Mouse (Mus musculus) lung, embryonic 16.5 days (tissue): ENCODE data around the gene T. TPM values are rescaled to one million over a fixed set of nuclear protein-coding genes. Genes with fewer than 3 reads are reported as not detected.
A peak's percentile ranks its signal among the peaks of the same experiment; 100 is the strongest.
"Not testable (repeated sequence)": the region's sequence is repeated elsewhere in the genome, so short reads cannot be mapped to it uniquely, and the experiment has no call there.

Experiments
- ATAC-seq: fragments of 200-750 bp; cut with Nextera tagmentation; 2 replicates; pipeline ENCODE4 v1.8.0; 2017; ENCODE audit warnings: low read depth, mild to moderate bottlenecking, moderate library complexity
- H3K27ac ChIP-seq: fragments of 300-500 bp; sonication (generic); 2 replicates; pipeline ENCODE4 v1.5.1; 2014; ENCODE audit warnings: mild to moderate bottlenecking, control low read depth, low read length
- H3K27me3 ChIP-seq: fragments of 300-500 bp; sonication (generic); 2 replicates; pipeline ENCODE4 v1.6.1; 2014; ENCODE audit warnings: low read depth, low read length, mixed read lengths; ENCODE audit not compliant: control insufficient read depth, insufficient read depth
- H3K36me3 ChIP-seq: fragments of 300-500 bp; sonication (generic); 2 replicates; pipeline ENCODE4 v1.6.1; 2014; ENCODE audit warnings: low read length; ENCODE audit not compliant: control insufficient read depth, insufficient read depth
- H3K4me1 ChIP-seq: fragments of 300-500 bp; sonication (generic); replicated peaks from 2 replicates; pipeline ENCODE4 v1.6.1; 2014; ENCODE audit warnings: low read length, mixed read lengths; ENCODE audit not compliant: control insufficient read depth, insufficient read depth
- H3K4me2 ChIP-seq: fragments of 300-500 bp; sonication (generic); 2 replicates; pipeline ENCODE4 v1.6.1; 2014; ENCODE audit warnings: low read depth, low read length, control low read depth
- H3K4me3 ChIP-seq: fragments of 300-500 bp; sonication (generic); 2 replicates; pipeline ENCODE4 v1.5.1; 2014; ENCODE audit warnings: mild to moderate bottlenecking, low read length, control low read depth
- H3K9ac ChIP-seq: fragments of 300-500 bp; sonication (generic); 2 replicates; pipeline ENCODE4 v1.6.1; 2014; ENCODE audit warnings: low read length, control low read depth
- H3K9me3 ChIP-seq: fragments of 300-500 bp; sonication (generic); 2 replicates; pipeline ENCODE4 v1.6.1; 2016; ENCODE audit warnings: low read length; ENCODE audit not compliant: control insufficient read depth
- WGBS: fragments of 180-500 bp; shearing (Covaris S2); extraction: QIAGEN DNeasy Blood & Tissue Kit; methylation state at CpG from one replicate; pipeline ENCODE4 v1.1.7; 2014; 5-methylcytosine and 5-hydroxymethylcytosine counted together
- polyA plus RNA-seq: library from polyadenylated mRNA; unstranded; fragments of >200 nt; fragmentation: Nextera tagmentation; extraction: Ambion mirVana; gene quantifications from 2 replicates; pipeline ENCODE4 v1.2.1, GENCODE M21; 2015

Gene T
- polyA plus RNA-seq, 1 experiment from 2014 or later, result 0.13 TPM

DNA sequence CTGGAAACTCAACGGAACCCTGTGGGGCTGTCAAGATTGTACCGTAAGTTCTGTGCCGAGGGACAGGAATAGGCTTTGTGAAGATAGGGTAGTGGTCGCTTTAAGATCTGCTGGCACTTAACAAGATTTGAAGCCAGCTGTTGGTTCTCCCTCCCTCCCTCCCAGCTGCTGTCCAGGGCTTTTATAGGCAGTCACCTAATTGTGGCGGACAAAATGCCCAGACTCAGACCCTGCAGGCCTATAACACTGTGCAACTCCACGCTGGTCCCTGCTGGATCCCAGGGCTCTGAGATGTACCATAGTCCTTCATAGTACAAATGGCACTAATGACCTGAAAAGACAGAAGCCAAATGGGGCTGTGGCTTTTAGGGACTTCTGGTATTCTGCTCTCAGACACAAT is 27.9 kb upstream of the T start:
- no peak overlapping the region for H3K4me3 ChIP-seq
- 53% methylated on average over 6 of the region's 6 CpGs for WGBS

DNA sequence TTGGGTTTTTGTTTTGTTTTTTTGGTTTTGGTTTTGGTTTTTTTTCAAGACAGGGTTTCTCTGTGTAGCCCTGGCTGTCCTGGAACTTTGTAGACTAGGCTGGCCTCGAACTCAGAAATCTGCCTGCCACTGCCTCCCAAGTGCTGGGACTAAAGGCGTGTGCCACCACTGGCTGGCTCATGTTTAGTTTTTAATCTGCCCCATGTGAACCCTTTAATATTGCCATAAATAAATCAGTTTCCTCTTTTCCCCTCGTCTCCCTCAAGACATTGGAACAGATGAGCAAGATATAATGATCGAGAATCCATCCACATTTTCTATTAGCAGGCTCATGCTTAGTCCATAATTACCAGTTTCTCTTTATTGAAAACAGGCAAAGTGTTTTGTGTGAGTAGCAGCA is 26.2 kb upstream of the T start:
- not testable (repeated sequence) for H3K9me3 ChIP-seq, H3K27me3 ChIP-seq, H3K27ac ChIP-seq, H3K4me3 ChIP-seq, H3K4me1 ChIP-seq, H3K9ac ChIP-seq, H3K36me3 ChIP-seq, ATAC-seq, H3K4me2 ChIP-seq
- 60% methylated on average over 4 of the region's 4 CpGs for WGBS

More for the DNA sequence above, 27.9 kb upstream of the T start:
- ATAC-seq, result no peak
- H3K27ac ChIP-seq, result no peak overlapping the region
- peaks cover 6% of the 10 kb centered on the region for H3K4me1 ChIP-seq
- H3K4me2 ChIP-seq, result no peak overlapping the region
- no peaks in the 10 kb centered on the region for H3K9me3 ChIP-seq
- H3K27me3 ChIP-seq, result no peaks in the 10 kb centered on the region
- no peaks in the 10 kb centered on the region for H3K36me3 ChIP-seq
- H3K9ac ChIP-seq, result no peak overlapping the region

DNA sequence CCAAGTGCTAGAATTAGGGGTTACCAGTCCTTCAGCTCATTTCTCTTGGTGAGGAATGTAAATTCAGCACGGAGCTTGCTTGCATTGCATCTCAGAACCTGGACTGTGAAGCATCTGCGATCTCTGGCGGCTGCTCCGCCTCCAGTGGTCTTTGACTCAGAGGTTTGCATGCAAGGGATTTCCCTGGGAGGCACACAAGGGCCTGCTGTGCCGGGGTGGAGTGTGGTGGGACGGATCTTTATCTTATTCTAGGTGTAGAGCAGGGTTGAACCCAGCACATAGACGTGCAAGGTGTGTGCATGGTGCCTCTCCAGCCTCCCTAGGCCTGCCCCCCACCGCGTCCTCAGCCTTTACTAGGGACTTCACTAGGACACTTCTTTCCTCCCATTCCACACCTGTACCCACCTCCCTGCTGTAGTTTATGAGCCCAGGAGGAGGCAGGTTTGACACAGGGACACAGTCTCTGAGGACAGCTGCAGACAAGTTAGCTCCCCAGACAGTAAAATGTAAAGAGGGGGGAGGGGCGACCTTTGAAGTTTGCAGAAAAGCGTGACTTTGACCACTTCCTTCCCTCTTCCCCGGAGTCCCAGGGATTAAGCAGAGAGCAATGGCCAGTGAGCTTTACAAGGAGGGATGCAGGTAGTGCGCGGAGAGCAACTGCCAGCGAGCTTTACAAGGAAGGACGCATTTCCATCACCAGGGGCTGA is 25.5 kb upstream of the T start:
- Histone ChIP-seq H3K4me3 (no peak overlapping the region), H3K4me1 (peaks cover 6% of the 10 kb centered on the region), H3K9ac (no peak overlapping the region), H3K27me3 (no peaks in the 10 kb centered on the region), H3K36me3 (no peaks in the 10 kb centered on the region), H3K27ac (no peak overlapping the region), H3K9me3 (no peaks in the 10 kb centered on the region), H3K4me2 (no peak overlapping the region)
- 8% methylated on average over 16 of the region's 16 CpGs for WGBS
- no peak for ATAC-seq

DNA sequence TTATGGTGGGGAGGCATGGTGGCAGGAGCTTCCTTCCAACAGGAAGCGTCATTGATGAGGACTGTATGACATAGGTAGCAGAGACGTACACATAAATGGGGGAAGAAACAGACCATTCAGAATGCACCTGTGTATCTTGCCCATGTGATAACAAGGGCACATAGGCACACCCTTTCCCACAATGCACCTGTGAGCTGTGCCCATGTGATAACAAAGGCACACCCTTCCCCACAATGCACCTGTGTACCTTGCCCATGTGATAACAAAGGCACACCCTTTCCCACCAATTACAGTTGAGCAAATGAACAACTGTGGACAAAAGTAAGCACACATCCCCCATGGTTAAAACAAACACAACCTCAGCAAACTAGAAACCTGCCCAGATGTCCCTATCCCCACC is 23.9 kb upstream of the T start:
- 93% methylated on average over 2 of the region's 2 CpGs for WGBS
- no peak overlapping the region for H3K4me3 ChIP-seq
- no peaks in the 10 kb centered on the region for H3K9me3 ChIP-seq
- H3K27ac ChIP-seq, result no peak overlapping the region
- ATAC-seq, result no peak
- no peaks in the 10 kb centered on the region for H3K36me3 ChIP-seq
- peaks cover 6% of the 10 kb centered on the region for H3K4me1 ChIP-seq
- H3K27me3 ChIP-seq, result no peaks in the 10 kb centered on the region
- H3K4me2 ChIP-seq, result no peak overlapping the region
- no peak overlapping the region for H3K9ac ChIP-seq

DNA sequence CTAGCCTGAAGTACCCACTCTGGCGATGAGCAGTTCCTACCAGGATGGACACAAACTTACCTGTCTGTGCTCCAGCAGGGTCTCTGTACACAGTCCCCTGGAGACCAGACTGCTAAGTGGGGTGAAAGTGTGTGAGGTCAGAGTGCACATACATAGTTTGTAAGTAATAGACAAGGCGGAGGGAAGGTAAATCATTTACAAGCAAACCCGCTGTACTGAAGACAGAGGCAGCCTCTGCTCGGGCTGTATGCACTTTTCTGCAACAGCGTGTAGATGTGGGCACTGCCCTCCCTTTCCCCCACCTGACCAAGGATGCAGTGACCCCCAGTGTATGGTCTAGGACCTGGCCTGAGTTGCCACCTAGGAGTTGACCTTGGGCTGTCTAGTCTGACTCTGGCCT is 20.6 kb upstream of the T start:
- no peak overlapping the region for H3K4me2 ChIP-seq
- no peak overlapping the region for H3K9ac ChIP-seq
- H3K4me3 ChIP-seq, result no peak overlapping the region
- no peak overlapping the region for H3K27ac ChIP-seq
- H3K9me3 ChIP-seq, result no peaks in the 10 kb centered on the region
- WGBS, result 52% methylated on average over 5 of the region's 5 CpGs
- no peaks in the 10 kb centered on the region for H3K36me3 ChIP-seq
- H3K27me3 ChIP-seq, result no peaks in the 10 kb centered on the region
- peaks cover 6% of the 10 kb centered on the region for H3K4me1 ChIP-seq
- ATAC-seq, result no peak

DNA sequence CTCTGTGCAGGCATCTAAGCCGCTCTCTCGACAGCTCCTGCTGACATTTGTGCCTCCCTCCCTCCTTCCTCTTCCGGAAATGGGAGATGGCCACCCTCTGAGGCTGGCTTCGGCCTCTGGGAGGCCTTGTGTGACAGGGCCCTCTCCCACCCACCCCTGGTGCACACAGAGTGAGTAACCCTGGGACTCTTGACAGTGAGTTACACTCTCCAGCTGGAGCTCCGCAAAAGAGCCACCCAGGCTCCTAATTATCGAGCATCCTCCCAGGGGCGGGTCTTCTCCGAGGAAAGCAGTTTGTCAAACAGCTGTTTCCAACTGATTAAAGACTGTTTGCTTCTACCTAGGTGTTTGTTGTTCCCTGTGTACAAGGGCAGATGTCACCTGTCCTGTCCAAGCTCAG is 18.7 kb upstream of the T start:
- WGBS, result 17% methylated on average over 8 of the region's 8 CpGs
- H3K9me3 ChIP-seq, result no peaks in the 10 kb centered on the region
- no peak overlapping the region for H3K27ac ChIP-seq
- peak; percentile 74 for ATAC-seq
- no peak overlapping the region for H3K4me2 ChIP-seq
- H3K9ac ChIP-seq, result no peak overlapping the region
- no peak overlapping the region for H3K4me3 ChIP-seq
- no peaks in the 10 kb centered on the region for H3K4me1 ChIP-seq
- no peaks in the 10 kb centered on the region for H3K36me3 ChIP-seq
- no peaks in the 10 kb centered on the region for H3K27me3 ChIP-seq

DNA sequence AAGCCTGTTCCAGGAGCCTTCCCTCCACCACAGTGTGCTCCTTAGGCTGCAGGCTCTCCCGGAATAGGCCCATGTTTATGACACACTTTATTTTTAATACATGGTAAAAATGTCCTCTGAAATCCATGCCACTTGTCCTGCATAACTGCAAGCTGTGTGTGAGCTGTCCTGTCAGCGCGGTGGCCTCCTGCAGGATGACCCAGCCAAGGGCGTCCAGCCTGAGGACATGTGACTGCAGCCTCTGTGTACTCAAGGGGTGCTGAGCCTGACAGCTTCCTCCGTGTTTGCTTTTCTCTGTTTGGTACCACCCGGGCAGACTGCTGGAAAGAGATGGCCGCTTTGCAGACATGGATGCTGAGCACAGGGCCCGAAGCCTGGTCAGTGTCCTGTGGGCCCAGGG is 17.4 kb upstream of the T start:
- Histone ChIP-seq H3K9ac (no peak overlapping the region), H3K27me3 (no peaks in the 10 kb centered on the region), H3K4me3 (no peak overlapping the region), H3K27ac (no peak overlapping the region), H3K4me2 (no peak overlapping the region), H3K9me3 (no peaks in the 10 kb centered on the region), H3K36me3 (no peaks in the 10 kb centered on the region), H3K4me1 (no peaks in the 10 kb centered on the region)
- ATAC-seq, result no peak
- WGBS, result 37% methylated on average over 8 of the region's 8 CpGs

DNA sequence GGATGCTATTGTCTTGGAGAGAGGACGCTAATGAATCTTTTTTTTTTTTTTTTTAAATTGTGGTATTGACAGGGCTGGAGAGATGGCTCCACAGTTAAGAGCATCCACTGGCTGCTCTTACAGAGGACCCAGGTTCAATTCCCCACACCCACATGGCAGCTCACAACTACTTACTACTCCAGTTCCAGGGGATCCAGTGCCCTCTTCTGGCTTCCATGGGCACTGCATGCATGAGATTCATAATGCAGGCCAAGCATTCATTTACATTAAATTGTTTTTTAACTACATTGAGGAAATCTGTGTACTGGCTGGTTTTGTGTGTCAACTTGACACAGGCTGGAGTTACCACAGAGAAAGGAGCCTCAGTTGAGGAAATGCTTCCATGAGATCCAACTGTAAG is 13.5 kb upstream of the T start:
- Histone ChIP-seq H3K36me3 (no peaks in the 10 kb centered on the region), H3K9me3 (no peaks in the 10 kb centered on the region), H3K27me3 (no peaks in the 10 kb centered on the region), H3K4me1 (no peaks in the 10 kb centered on the region), H3K4me3 (no peak overlapping the region), H3K9ac (no peak overlapping the region), H3K4me2 (no peak overlapping the region), H3K27ac (no peak overlapping the region)
- 65% methylated on average over 1 of the region's 1 CpGs for WGBS
- ATAC-seq, result no peak

DNA sequence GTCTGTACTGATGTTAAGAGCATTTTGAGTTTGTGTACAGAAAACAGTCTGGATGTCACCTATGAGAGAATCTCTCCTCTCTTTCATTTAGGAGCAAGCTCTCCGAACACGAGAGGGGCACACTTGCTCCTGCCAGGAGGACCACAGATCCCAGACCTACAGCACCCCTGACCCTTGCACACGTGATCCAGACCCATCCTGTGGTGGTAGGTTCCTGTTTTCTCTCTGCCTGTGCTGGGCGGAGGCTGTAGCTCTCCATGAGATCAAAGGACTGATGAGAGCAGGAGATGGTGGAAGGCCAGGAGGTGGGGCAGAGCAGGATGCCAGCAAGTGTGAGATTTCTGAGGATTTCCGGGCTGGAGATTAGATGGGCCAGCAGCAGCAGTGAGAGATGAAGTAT is 12.7 kb upstream of the T start:
- H3K4me2 ChIP-seq, result no peak overlapping the region
- H3K36me3 ChIP-seq, result no peaks in the 10 kb centered on the region
- no peak overlapping the region for H3K9ac ChIP-seq
- H3K4me1 ChIP-seq, result no peaks in the 10 kb centered on the region
- WGBS, result 23% methylated on average over 5 of the region's 5 CpGs
- no peaks in the 10 kb centered on the region for H3K27me3 ChIP-seq
- H3K27ac ChIP-seq, result no peak overlapping the region
- ATAC-seq, result no peak
- no peaks in the 10 kb centered on the region for H3K9me3 ChIP-seq
- no peak overlapping the region for H3K4me3 ChIP-seq

DNA sequence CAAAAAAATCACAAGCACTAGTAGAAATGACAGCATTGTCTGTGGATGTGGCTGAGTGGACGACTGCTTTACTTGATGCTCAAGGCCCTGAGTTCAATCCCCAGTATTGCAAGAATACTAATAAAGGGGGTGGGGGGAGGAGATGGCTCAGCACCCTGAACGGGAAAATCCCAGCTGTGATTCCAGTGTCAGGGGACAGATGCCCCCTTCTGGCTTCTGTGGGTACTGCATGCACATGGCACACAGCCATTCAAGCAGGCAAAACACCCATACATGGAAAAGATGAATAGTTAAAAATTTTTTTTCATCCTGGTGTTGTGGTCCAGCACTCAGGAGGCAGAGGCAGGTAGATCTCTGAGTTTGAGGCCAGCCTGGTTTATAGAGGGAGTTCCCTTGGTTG is 10.9 kb upstream of the T start:
- Histone ChIP-seq H3K4me2 (no peak overlapping the region), H3K9ac (no peak overlapping the region), H3K4me3 (no peak overlapping the region), H3K9me3 (no peaks in the 10 kb centered on the region), H3K27ac (no peak overlapping the region), H3K27me3 (peaks cover 6% of the 10 kb centered on the region), H3K4me1 (no peaks in the 10 kb centered on the region), H3K36me3 (no peaks in the 10 kb centered on the region)
- WGBS, result 61% methylated on average over 2 of the region's 2 CpGs
- ATAC-seq, result no peak
